Mouse (Mus musculus) C2C12 (cell line): ENCODE data around the gene Ltb4r2. TPM values are rescaled to one million over a fixed set of nuclear protein-coding genes. Genes with fewer than 3 reads are reported as not detected.

Source experiments
- H3K27me3 ChIP-seq: one replicate; pipeline ENCODE4 v1.6.1; 2011; ENCODE audit not compliant: control insufficient read depth, insufficient read depth, insufficient read length
- H3K36me3 ChIP-seq: one replicate; pipeline ENCODE4 v1.6.1; 2011; ENCODE audit not compliant: control insufficient read depth, insufficient read depth
- H3K4me3 ChIP-seq: one replicate; pipeline ENCODE4 v1.5.1; 2011; ENCODE audit warnings: mild to moderate bottlenecking, control low read depth; ENCODE audit not compliant: poor library complexity, insufficient read depth, severe bottlenecking
- H3K79me2 ChIP-seq: one replicate; pipeline ENCODE4 v1.6.1; 2011; ENCODE audit not compliant: control insufficient read depth, insufficient read depth
- H3K79me3 ChIP-seq: one replicate; pipeline ENCODE4 v1.6.1; 2011; ENCODE audit warnings: low read depth, control low read depth
- H3ac ChIP-seq: one replicate; pipeline ENCODE3; 2011; ENCODE audit warnings: low read depth; ENCODE audit not compliant: control insufficient read depth, insufficient read length
- CEBPB ChIP-seq: IDR thresholded peaks from one replicate; pipeline ENCODE4 v1.6.1; 2011; ENCODE audit warnings: low read depth, mild to moderate bottlenecking, control low read depth, moderate library complexity
- CTCF ChIP-seq: IDR thresholded peaks from one replicate; pipeline ENCODE4 v1.5.1; 2011; ENCODE audit not compliant: control insufficient read depth, insufficient read depth, insufficient read length
- FOSL1 ChIP-seq: IDR thresholded peaks from one replicate; pipeline ENCODE4 v1.8.0; 2011; ENCODE audit warnings: mild to moderate bottlenecking, low read length; ENCODE audit not compliant: poor library complexity, insufficient read depth, severe bottlenecking
- MAX ChIP-seq: IDR thresholded peaks from one replicate; pipeline ENCODE4 v1.6.1; 2011; ENCODE audit warnings: mild to moderate bottlenecking, control low read depth
- MYOD1 ChIP-seq: IDR thresholded peaks from one replicate; pipeline ENCODE4 v1.6.1; 2011; ENCODE audit warnings: low read depth; ENCODE audit not compliant: control insufficient read depth, insufficient read length
- MYOG ChIP-seq: IDR thresholded peaks from one replicate; pipeline ENCODE4 v1.6.1; 2011; ENCODE audit not compliant: control insufficient read depth, insufficient read length; ENCODE audit errors: extremely low read depth
- USF1 ChIP-seq: IDR thresholded peaks from one replicate; pipeline ENCODE4 v1.6.1; 2011; ENCODE audit warnings: low read depth, mild to moderate bottlenecking, control low read depth, moderate library complexity
- polyA plus RNA-seq: library from polyadenylated mRNA; unstranded; fragments of >200 nt; fragmentation: generic; extraction: Trizol; gene quantifications from one replicate; pipeline ENCODE4 v1.2.1, GENCODE M21; 2012; ENCODE audit warnings: missing spikeins

Gene Ltb4r2
- polyA plus RNA-seq, 1 experiment: 0.09 TPM

DNA sequence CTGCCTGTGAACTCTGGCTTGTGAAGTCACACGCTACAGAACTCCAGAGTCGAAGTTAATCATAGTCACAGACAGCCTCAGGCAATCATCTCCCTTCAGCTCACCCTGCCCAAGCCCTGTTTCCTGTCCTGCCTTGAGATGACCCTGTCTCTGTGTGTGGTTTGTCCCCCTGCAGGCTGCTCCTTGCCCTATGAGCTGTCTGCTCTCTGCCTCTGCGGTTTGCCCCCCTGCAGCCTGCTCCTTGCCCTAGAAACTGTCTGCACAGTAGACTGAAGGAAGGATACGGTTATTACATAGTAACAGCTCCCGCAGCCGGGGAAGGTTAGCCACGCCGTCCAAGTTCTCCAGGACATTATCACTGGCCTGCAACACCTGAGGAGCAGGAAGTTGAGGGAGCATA lies 44.3 kb upstream of the Ltb4r2 start:
- Histone ChIP-seq H3K4me3 (no peak overlapping the region), H3ac (no peak overlapping the region), H3K27me3 (no peaks in the 10 kb centered on the region), H3K36me3 (peaks cover 8% of the 10 kb centered on the region), H3K79me3 (no peaks in the 10 kb centered on the region), H3K79me2 (no peaks in the 10 kb centered on the region)
- TF ChIP-seq MAX: no peak
- no peak for TF ChIP-seq FOSL1
- no peak for TF ChIP-seq CEBPB
- TF ChIP-seq MYOG: no peak
- no peak for TF ChIP-seq CTCF
- no peak for TF ChIP-seq MYOD1
- TF ChIP-seq USF1: no peak

- Histone ChIP-seq H3K36me3 (peaks cover 8% of the 10 kb centered on the region), H3K27me3 (no peaks in the 10 kb centered on the region), H3K79me3 (no peaks in the 10 kb centered on the region), H3K4me3 (no peak overlapping the region), H3K79me2 (no peaks in the 10 kb centered on the region), H3ac (no peak overlapping the region)
- TF ChIP-seq CEBPB (no peak), MAX (no peak), MYOD1 (no peak), MYOG (no peak), FOSL1 (no peak), CTCF (no peak), USF1 (no peak)
Measured at GRCm38 (mm10) chr14:55719737-55720136, 41.5 kb upstream of the Ltb4r2 start.

GRCm38 (mm10) chr14:55720666-55721065 lies 40.6 kb upstream of the Ltb4r2 start:
- no peaks in the 10 kb centered on the region for H3K79me2 ChIP-seq
- H3K79me3 ChIP-seq: no peaks in the 10 kb centered on the region
- no peaks in the 10 kb centered on the region for H3K27me3 ChIP-seq
- H3ac ChIP-seq: no peak overlapping the region
- no peak for TF ChIP-seq FOSL1
- no peak for TF ChIP-seq CEBPB
- TF ChIP-seq MAX: no peak
- TF ChIP-seq USF1: no peak
- TF ChIP-seq CTCF: no peak
- no peak for TF ChIP-seq MYOG
- no peak for TF ChIP-seq MYOD1
- H3K4me3 ChIP-seq: no peak overlapping the region
- peaks cover 8% of the 10 kb centered on the region for H3K36me3 ChIP-seq

DNA sequence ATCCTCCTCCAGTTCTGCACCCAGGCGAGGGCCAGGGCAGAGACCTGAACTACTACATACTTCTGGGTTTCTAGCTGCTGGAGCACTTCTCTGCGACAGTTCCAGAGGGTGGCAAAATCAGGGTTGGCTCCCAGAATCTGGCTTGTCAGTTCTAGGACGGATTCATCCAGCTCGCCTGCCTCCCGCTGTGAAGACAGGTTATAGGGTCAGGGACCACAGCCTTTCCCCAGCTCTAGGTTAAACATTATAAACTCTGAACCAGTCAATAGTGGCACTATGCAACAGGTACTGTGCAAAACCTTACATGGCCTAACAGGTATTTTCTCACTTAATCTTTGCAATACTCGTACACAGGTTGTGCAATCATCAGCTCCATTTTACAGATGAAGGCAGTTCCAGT lies 40.2 kb upstream of the Ltb4r2 start:
- H3K27me3 ChIP-seq: no peaks in the 10 kb centered on the region
- H3K36me3 ChIP-seq: peaks cover 8% of the 10 kb centered on the region
- no peak overlapping the region for H3ac ChIP-seq
- TF ChIP-seq CTCF (no peak), MYOG (no peak), CEBPB (peak; percentile 54), MAX (no peak), MYOD1 (no peak), FOSL1 (no peak), USF1 (no peak)
- peak overlapping the region; percentile 43 for H3K4me3 ChIP-seq
- no peaks in the 10 kb centered on the region for H3K79me3 ChIP-seq
- H3K79me2 ChIP-seq: no peaks in the 10 kb centered on the region

- TF ChIP-seq MAX (peak; percentile 80), CEBPB (no peak), USF1 (no peak), FOSL1 (no peak), MYOG (no peak), CTCF (peak; percentile 99), MYOD1 (no peak)
- Histone ChIP-seq H3K27me3 (no peaks in the 10 kb centered on the region), H3K4me3 (peak within 1 kb of the TSS; percentile 43), H3K79me3 (no peaks in the 10 kb centered on the region), H3K79me2 (no peaks in the 10 kb centered on the region), H3K36me3 (peaks cover 6% of the 10 kb centered on the region), H3ac (peak within 1 kb of the TSS; percentile 91)
Measured at GRCm38 (mm10) chr14:55721700-55722437, 39.4 kb upstream of the Ltb4r2 start, which contains the start of gene Rabggta. Gene Rabggta, minus strand, starts transcription at chr14:55722263.
